ENCODE assay signal across 8 mouse cellular contexts in genomic region chrX:162719615-162720014, GRCm38 (mm10). TPM values are rescaled to one million over a fixed set of nuclear protein-coding genes. Genes with fewer than 3 reads are reported as not detected.
DNase-seq lines count a peak whose midpoint lies in the region.

No protein-coding gene starts in this region.

- peak; percentile 19 for DNase-seq in heart, adult 8-10 months (ENCODE audit: low spot score)
- no peak for DNase-seq in heart, postnatal 25 days (ENCODE audit: low spot score)
- DNase-seq in urinary bladder, postnatal 14 days (ENCODE audit: low spot score): peak; percentile 47
- no peak for DNase-seq in urinary bladder, adult 2 months (ENCODE audit: low spot score)
- peak; percentile 44 to 56 for DNase-seq in cerebellum, postnatal 10 days
- peak; percentile 12 to 60 for DNase-seq in kidney, adult 8-10 months
- DNase-seq in naive thymus-derived CD4-positive, alpha-beta T cell, adult 2 months (ENCODE audit: low read depth): peak; percentile 78
- no peak for DNase-seq in Muller cell, postnatal 12 days (ENCODE audit: inconsistent ontology term)

- intact Hi-C loops in heart, postnatal 25 days (cut with DNase I): loop anchor here (2.0 to 5.0 kb wide), 2 partner anchors 43 to 79 kb away; partner anchors contain the start of gene Rbbp7

RNA-seq across cellular contexts. Expression of gene Rbbp7, which starts 40.6 kb away (rescaled TPM):
- total RNA-seq in heart, adult 8-10 months (2022): 100 to 1,000 TPM; 150 to 163 (median 160) TPM
- 100 to 1,000 TPM; 154 to 168 TPM for total RNA-seq in heart, postnatal 25 days (2021)
- 227 and 245 TPM in 2 replicates for polyA plus RNA-seq in urinary bladder, adult 2 months (2012; rRNA removed)

Comparison
In these comparisons a context has a peak if more than half of its experiments do, and no peak if none do; other contexts are left out.
1. DNase-seq: peak in heart, adult 8-10 months (single experiment), urinary bladder, postnatal 14 days (single experiment), cerebellum, postnatal 10 days (2 of 2), kidney, adult 8-10 months (2 of 2) and naive thymus-derived CD4-positive, alpha-beta T cell, adult 2 months (single experiment); none in heart, postnatal 25 days (single experiment), urinary bladder, adult 2 months (single experiment) and Muller cell, postnatal 12 days (single experiment).